Mouse (Mus musculus) WW6 (cell line): ENCODE results near the gene Ssrp1.

Experiments used
- DNase-seq: peaks from one replicate; pipeline ENCODE4 v3.0.0-alpha.2; 2013; ENCODE audit warnings: low read depth, low spot score

Ssrp1 gene

DNA sequence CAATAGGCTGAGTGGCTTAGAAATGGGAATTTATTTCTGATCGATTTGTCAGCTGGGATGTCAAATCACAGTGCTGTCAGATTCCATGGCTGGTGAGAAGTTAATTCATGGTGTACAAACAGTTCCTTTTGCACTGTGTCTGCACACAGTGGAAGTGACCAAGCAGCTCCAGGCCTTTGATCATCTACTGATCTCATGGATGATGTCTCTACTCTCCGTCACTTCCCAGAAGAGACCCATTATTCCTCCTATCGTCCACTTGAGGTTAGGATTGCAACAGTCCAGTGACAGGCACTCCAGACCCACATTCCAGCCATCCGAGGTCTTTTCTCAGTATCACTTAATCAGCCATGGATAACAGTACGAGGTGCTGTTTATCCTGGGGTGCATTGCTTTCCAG is 36.7 kb downstream of the Ssrp1 start:
- DNase-seq: no peak

DNA sequence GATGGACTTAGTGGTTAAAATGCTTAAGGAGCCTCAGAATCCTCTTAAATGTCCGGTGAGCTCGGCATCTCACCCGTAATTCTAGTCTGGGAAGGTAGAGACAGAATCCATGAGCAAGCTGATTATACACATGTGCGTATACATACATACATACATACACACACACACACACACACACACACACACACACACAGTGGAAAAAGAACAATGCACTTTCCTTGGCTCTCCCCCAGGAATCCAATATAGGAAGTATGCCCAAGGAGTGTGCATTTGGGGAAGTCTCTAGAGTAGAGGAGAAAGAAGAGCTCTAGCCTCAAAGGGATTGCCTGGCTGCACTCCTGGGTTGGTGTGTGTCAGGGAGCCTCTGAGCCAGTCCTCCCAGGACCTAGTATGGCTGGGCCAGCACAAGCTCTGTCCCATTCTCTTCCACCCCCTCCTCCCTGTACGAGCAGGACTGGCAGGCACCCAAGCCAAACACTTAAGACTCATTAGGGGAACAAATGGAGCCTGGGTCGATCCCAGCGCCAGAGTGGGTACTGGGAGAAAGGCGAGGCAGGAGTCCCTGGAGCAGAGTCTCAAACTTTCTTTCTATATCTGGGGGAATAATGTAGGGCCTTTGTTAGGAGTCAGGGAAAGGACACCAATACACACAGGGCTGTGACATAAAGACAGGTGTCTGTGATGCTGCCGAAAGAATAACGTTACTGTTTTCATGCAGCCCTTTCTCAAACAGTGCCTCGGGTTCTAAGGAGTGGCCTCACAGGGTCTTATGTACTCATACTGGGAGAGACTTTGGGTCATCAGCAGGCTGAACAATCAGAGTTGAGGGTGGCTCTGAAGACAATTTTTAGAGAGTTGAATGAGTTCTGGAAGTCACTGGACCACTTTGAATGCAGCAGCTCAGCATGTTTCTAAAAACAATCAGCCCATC is 51.9 kb downstream of the Ssrp1 start:
- DNase-seq: no peak

DNA sequence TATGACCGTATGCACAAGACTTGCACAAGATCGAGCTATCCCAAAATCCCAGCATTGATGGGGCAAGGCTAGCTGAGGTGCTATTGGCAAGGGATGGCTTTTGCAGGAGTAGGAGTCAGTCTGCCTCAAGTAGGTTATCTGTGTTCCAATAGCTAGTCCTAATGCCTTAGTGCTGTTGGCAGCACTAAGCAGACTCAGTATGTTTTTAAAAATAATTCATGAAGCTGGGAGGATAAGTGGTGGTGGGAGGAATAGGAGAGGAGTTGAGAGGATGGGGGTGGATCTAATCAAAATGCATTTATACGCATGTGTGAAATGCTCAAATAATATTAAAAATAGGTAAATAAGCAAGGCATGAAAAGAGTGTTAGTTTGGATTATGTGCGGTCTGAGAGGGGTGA is 54.3 kb downstream of the Ssrp1 start:
- DNase-seq: no peak

DNA sequence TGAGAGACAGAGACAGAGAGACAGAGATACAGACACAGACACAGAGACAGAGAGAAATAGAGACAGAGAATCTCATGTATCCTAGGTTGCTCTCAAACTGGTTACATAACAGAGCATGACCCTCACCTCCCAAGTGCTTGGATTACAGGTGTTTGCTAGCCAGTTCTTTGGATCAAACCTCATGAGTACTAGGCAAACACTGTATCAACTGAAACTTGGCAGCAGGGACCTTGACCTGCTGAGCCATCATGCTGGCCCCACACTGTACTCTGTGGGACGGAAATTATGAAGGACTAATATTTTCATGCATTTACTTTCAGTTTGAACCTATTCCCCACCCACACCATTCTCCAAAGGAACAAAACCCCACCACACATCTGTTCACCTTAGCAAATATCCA is 56.3 kb downstream of the Ssrp1 start:
- DNase-seq: no peak

DNA sequence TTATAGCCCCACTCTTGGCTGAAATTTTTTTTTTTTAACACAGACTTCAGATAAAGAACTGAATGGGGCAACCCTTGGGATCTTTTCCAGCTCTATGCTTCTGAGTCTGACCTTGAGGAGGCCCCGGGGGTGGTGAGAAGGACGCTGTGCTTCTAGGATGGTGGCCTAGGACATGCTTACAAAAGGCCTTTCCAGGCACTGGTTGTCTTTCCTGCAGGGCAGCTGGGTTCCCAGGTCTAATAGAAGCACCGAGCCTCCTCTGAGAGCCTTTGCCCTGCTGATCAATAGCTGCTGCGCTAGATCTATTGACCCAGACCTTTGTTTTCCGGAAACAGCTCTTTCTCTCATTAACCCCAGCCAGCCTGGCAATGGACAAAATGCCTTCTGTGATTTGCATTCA is 58.9 kb downstream of the Ssrp1 start:
- DNase-seq: no peak
